Mouse (Mus musculus) kidney, embryonic 14.5 days (tissue): ENCODE data around the gene Nprl3. TPM values are rescaled to one million over a fixed set of nuclear protein-coding genes. Genes with fewer than 3 reads are reported as not detected.
A peak's percentile ranks its signal among the peaks of the same experiment; 100 is the strongest.

Source experiments
- ATAC-seq: fragments of 200-750 bp; cut with Nextera tagmentation; 2 replicates; pipeline ENCODE4 v1.8.0; 2017; ENCODE audit warnings: moderate number of reproducible peaks, mild to moderate bottlenecking, moderate TSS enrichment, moderate library complexity; ENCODE audit not compliant: low FRiP score, low TSS enrichment
- H3K27ac ChIP-seq: fragments of 300-500 bp; sonication (generic); 2 replicates; pipeline ENCODE4 v1.5.1; 2014; ENCODE audit warnings: low read depth, mild to moderate bottlenecking, low read length, moderate library complexity, mixed read lengths
- H3K27me3 ChIP-seq: fragments of 300-500 bp; sonication (generic); 2 replicates; pipeline ENCODE4 v1.6.1; 2014; ENCODE audit warnings: mild to moderate bottlenecking, low read length; ENCODE audit not compliant: control insufficient read depth, insufficient read depth
- H3K36me3 ChIP-seq: fragments of 300-500 bp; sonication (generic); 2 replicates; pipeline ENCODE4 v1.6.1; 2014; ENCODE audit warnings: low read length, mixed read lengths; ENCODE audit not compliant: control insufficient read depth, insufficient read depth
- H3K4me1 ChIP-seq: fragments of 300-500 bp; sonication (generic); 2 replicates; pipeline ENCODE4 v1.6.1; 2014; ENCODE audit warnings: low read length, mixed read lengths; ENCODE audit not compliant: control insufficient read depth, insufficient read depth
- H3K4me2 ChIP-seq: fragments of 300-500 bp; sonication (generic); replicated peaks from 2 replicates; pipeline ENCODE4 v1.6.1; 2014; ENCODE audit warnings: low read depth, mild to moderate bottlenecking, low read length
- H3K4me3 ChIP-seq: fragments of 300-500 bp; sonication (generic); 2 replicates; pipeline ENCODE4 v1.5.1; 2014; ENCODE audit warnings: mild to moderate bottlenecking, low read length
- H3K9ac ChIP-seq: fragments of 300-500 bp; sonication (generic); 2 replicates; pipeline ENCODE4 v1.6.1; 2014; ENCODE audit warnings: low read depth, mild to moderate bottlenecking, low read length, moderate library complexity
- H3K9me3 ChIP-seq: fragments of 300-500 bp; sonication (generic); 2 replicates; pipeline ENCODE4 v1.6.1; 2016; ENCODE audit warnings: low read length; ENCODE audit not compliant: control insufficient read depth
- WGBS: fragments of 180-500 bp; shearing (Covaris S2); extraction: QIAGEN DNeasy Blood & Tissue Kit; methylation state at CpG from one replicate; pipeline ENCODE4 v1.1.7; 2014; 5-methylcytosine and 5-hydroxymethylcytosine counted together
- polyA plus RNA-seq: library from polyadenylated mRNA; unstranded; fragments of >200 nt; fragmentation: Nextera tagmentation; extraction: Ambion mirVana; gene quantifications from 2 replicates; pipeline ENCODE4 v1.2.1, GENCODE M21; 2014

The Nprl3 gene
- polyA plus RNA-seq, 1 experiment from 2014 or later, result 45.5 TPM

- Histone ChIP-seq H3K27ac (no peak overlapping the region; the same call in 1 of the 2 replicates), H3K4me3 (no peak overlapping the region), H3K27me3 (no peaks in the 10 kb centered on the region), H3K4me1 (no peaks in the 10 kb centered on the region), H3K9me3 (no peaks in the 10 kb centered on the region), H3K4me2 (no peak overlapping the region), H3K36me3 (peaks cover 59% of the 10 kb centered on the region), H3K9ac (no peak overlapping the region)
- ATAC-seq, result peak; percentile 13; the same call in 1 of the 2 replicates
- 45% methylated on average over 3 of the region's 3 CpGs for WGBS
These were observed 31.9 kb downstream of the Nprl3 start for GRCm38 (mm10) chr11:32235646-32236045.

- WGBS, result 96% methylated on average over 6 of the region's 6 CpGs
- no peaks in the 10 kb centered on the region for H3K9me3 ChIP-seq
- no peak overlapping the region for H3K4me2 ChIP-seq
- H3K4me3 ChIP-seq, result no peak overlapping the region
- no peak overlapping the region for H3K27ac ChIP-seq
- peaks cover 62% of the 10 kb centered on the region for H3K36me3 ChIP-seq
- ATAC-seq, result no peak
- H3K27me3 ChIP-seq, result no peaks in the 10 kb centered on the region
- H3K4me1 ChIP-seq, result no peaks in the 10 kb centered on the region
- no peak overlapping the region for H3K9ac ChIP-seq
These were observed 32.6 kb downstream of the Nprl3 start for GRCm38 (mm10) chr11:32234816-32235485.

- no peak for ATAC-seq
- no peaks in the 10 kb centered on the region for H3K27me3 ChIP-seq
- no peaks in the 10 kb centered on the region for H3K4me1 ChIP-seq
- no peak overlapping the region for H3K4me3 ChIP-seq
- no peak overlapping the region for H3K27ac ChIP-seq
- no peak overlapping the region for H3K4me2 ChIP-seq
- no peak overlapping the region for H3K9ac ChIP-seq
- WGBS, result 89% methylated on average over 3 of the region's 3 CpGs
- no peaks in the 10 kb centered on the region for H3K9me3 ChIP-seq
- H3K36me3 ChIP-seq, result peaks cover 57% of the 10 kb centered on the region
These were observed 33.6 kb downstream of the Nprl3 start for GRCm38 (mm10) chr11:32233895-32234294.

GRCm38 (mm10) chr11:32232848-32233247, 34.7 kb downstream of the Nprl3 start:
- H3K27me3 ChIP-seq, result no peaks in the 10 kb centered on the region
- no peak overlapping the region for H3K27ac ChIP-seq
- no peak overlapping the region for H3K9ac ChIP-seq
- no peak overlapping the region for H3K4me3 ChIP-seq
- no peak overlapping the region for H3K4me2 ChIP-seq
- no peaks in the 10 kb centered on the region for H3K4me1 ChIP-seq
- H3K9me3 ChIP-seq, result no peaks in the 10 kb centered on the region
- peaks cover 57% of the 10 kb centered on the region for H3K36me3 ChIP-seq
- 87% methylated on average over 10 of the region's 10 CpGs for WGBS
- ATAC-seq, result 0 out of 2 replicates have a peak, but pooled peaks have one; percentile 28

- Histone ChIP-seq H3K27ac (no peak overlapping the region), H3K36me3 (peaks cover 57% of the 10 kb centered on the region), H3K9ac (no peak overlapping the region), H3K4me2 (no peak overlapping the region), H3K27me3 (no peaks in the 10 kb centered on the region), H3K9me3 (no peaks in the 10 kb centered on the region), H3K4me3 (no peak overlapping the region), H3K4me1 (peaks cover 7% of the 10 kb centered on the region; the same call in 1 of the 2 replicates)
- 94% methylated on average over 2 of the region's 2 CpGs for WGBS
- ATAC-seq, result no peak
These were observed 36.4 kb downstream of the Nprl3 start for GRCm38 (mm10) chr11:32231125-32231524.

- Histone ChIP-seq H3K9me3 (no peaks in the 10 kb centered on the region), H3K9ac (no peak overlapping the region), H3K4me1 (peaks cover 16% of the 10 kb centered on the region), H3K27ac (no peak overlapping the region), H3K27me3 (no peaks in the 10 kb centered on the region), H3K4me3 (no peak overlapping the region), H3K36me3 (peaks cover 57% of the 10 kb centered on the region), H3K4me2 (no peak overlapping the region)
- no peak for ATAC-seq
- 75% methylated on average over 4 of the region's 4 CpGs for WGBS
These were observed 37.3 kb downstream of the Nprl3 start for GRCm38 (mm10) chr11:32230220-32230619.

GRCm38 (mm10) chr11:32228292-32228845, 39.1 kb downstream of the Nprl3 start:
- no peak overlapping the region for H3K4me2 ChIP-seq
- no peak for ATAC-seq
- peaks cover 41% of the 10 kb centered on the region for H3K36me3 ChIP-seq
- WGBS, result 89% methylated on average over 3 of the region's 3 CpGs
- no peak overlapping the region for H3K9ac ChIP-seq
- H3K27me3 ChIP-seq, result no peaks in the 10 kb centered on the region
- no peak overlapping the region for H3K4me3 ChIP-seq
- H3K27ac ChIP-seq, result no peak overlapping the region
- H3K4me1 ChIP-seq, result peaks cover 27% of the 10 kb centered on the region
- H3K9me3 ChIP-seq, result no peaks in the 10 kb centered on the region

GRCm38 (mm10) chr11:32227555-32227954, 40.0 kb downstream of the Nprl3 start:
- no peak overlapping the region for H3K27ac ChIP-seq
- ATAC-seq, result no peak
- 86% methylated on average over 9 of the region's 9 CpGs for WGBS
- peak overlapping the region; percentile 38 for H3K9ac ChIP-seq
- H3K9me3 ChIP-seq, result no peaks in the 10 kb centered on the region
- H3K4me1 ChIP-seq, result peaks cover 34% of the 10 kb centered on the region
- no peak overlapping the region; the same call in 1 of the 2 replicates for H3K4me3 ChIP-seq
- peak overlapping the region; percentile 74; the same call in 1 of the 2 replicates for H3K4me2 ChIP-seq
- peaks cover 33% of the 10 kb centered on the region for H3K36me3 ChIP-seq
- no peaks in the 10 kb centered on the region for H3K27me3 ChIP-seq

GRCm38 (mm10) chr11:32227041-32227440, 40.5 kb downstream of the Nprl3 start:
- Histone ChIP-seq H3K4me1 (peaks cover 39% of the 10 kb centered on the region), H3K27me3 (no peaks in the 10 kb centered on the region), H3K9ac (peak overlapping the region; percentile 79), H3K4me2 (peak overlapping the region; percentile 74), H3K9me3 (no peaks in the 10 kb centered on the region), H3K36me3 (peaks cover 28% of the 10 kb centered on the region), H3K27ac (peak overlapping the region; percentile 85; the same call in 1 of the 2 replicates), H3K4me3 (peak overlapping the region; percentile 67)
- WGBS, result 60% methylated on average over 1 of the region's 1 CpGs
- ATAC-seq, result no peak
